ENCODE assay signal across 21 mouse cellular contexts in genomic region chr14:35044918-35045698, GRCm38 (mm10).
DNase-seq lines count a peak whose midpoint lies in the region; ATAC-seq lines count a peak whose summit lies in the region.
"Had no signal": no experiment of that assay in that cellular context is flagged by ENCODE, and none has a peak within 500 bp of the region (broad histone marks: within the 10 kb centered on the region; RNA-seq: fewer than 3 reads in every experiment).

No protein-coding gene starts in this region.

- H3K4me2 ChIP-seq in neural tube, embryonic 15.5 days, result no peak overlapping the region
- H3K4me2 ChIP-seq: embryonic facial prominence, embryonic 15.5 days; heart, embryonic 11.5 days; hindbrain, embryonic 15.5 days; limb, embryonic 15.5 days had no signal

- intact Hi-C loops in left cerebral cortex, postnatal 36 days (cut with DNase I), result no loop called here
- intact Hi-C loops in left cerebral cortex, postnatal 10 days (cut with DNase I), result no loop called here

- WGBS in neural tube, embryonic 15.5 days, result 79% methylated on average over 10 of the region's 10 CpGs

- H3K4me1 ChIP-seq in neural tube, embryonic 15.5 days, result no peaks in the 10 kb centered on the region
- H3K4me1 ChIP-seq: embryonic facial prominence, embryonic 15.5 days; hindbrain, embryonic 15.5 days; limb, embryonic 15.5 days; midbrain, embryonic 10.5 days had no signal

- H3K27me3 ChIP-seq in neural tube, embryonic 15.5 days (replicated peaks), result no peaks in the 10 kb centered on the region
- H3K27me3 ChIP-seq: embryonic facial prominence, embryonic 15.5 days; hindbrain, embryonic 15.5 days; limb, embryonic 15.5 days had no signal

- H3K9ac ChIP-seq in neural tube, embryonic 15.5 days (replicated peaks), result no peak overlapping the region
- H3K9ac ChIP-seq: embryonic facial prominence, embryonic 15.5 days; hindbrain, embryonic 15.5 days; limb, embryonic 15.5 days had no signal

- no peaks in the 10 kb centered on the region for H3K9me3 ChIP-seq in neural tube, embryonic 15.5 days (replicated peaks)
- H3K9me3 ChIP-seq: embryonic facial prominence, embryonic 15.5 days; hindbrain, embryonic 15.5 days; limb, embryonic 15.5 days; midbrain, embryonic 10.5 days had no signal

- peak; percentile 84 to 88 for DNase-seq in cerebellum, postnatal 10 days
- no peak for DNase-seq in cerebellum, adult 18-20 months
- DNase-seq in frontal cortex, postnatal 36 days (ENCODE audit: low spot score in 2 of 2), result peak; percentile 26 to 44
- DNase-seq in frontal cortex, postnatal 14 days (ENCODE audit: low spot score in 2 of 2), result no peak
- DNase-seq in left cerebral cortex, postnatal 36 days (ENCODE audit: low spot score in 2 of 2), result peak; percentile 21 to 27
- no peak for DNase-seq in left cerebral cortex, postnatal 10 days (ENCODE audit: extremely low spot score in 1 of 2, low spot score in 2 of 2)
- no peak for DNase-seq in ovary, postnatal 36 days (ENCODE audit: low spot score)
- DNase-seq: cerebellum, adult 8-10 months; embryo, embryonic 11 days; heart, postnatal 14 days; kidney, adult 18-20 months; kidney, postnatal 14 days; lung, postnatal 14 days; retina, postnatal 1 day; thymus, postnatal 4 days had no signal

- H3K36me3 ChIP-seq in neural tube, embryonic 15.5 days, result no peaks in the 10 kb centered on the region
- H3K36me3 ChIP-seq: embryonic facial prominence, embryonic 15.5 days; hindbrain, embryonic 15.5 days; limb, embryonic 15.5 days; midbrain, embryonic 10.5 days had no signal

- H3K4me3 ChIP-seq in neural tube, embryonic 15.5 days (replicated peaks), result no peak overlapping the region
- H3K4me3 ChIP-seq: embryonic facial prominence, embryonic 15.5 days; hindbrain, embryonic 15.5 days; limb, embryonic 15.5 days; midbrain, embryonic 10.5 days had no signal

- peak; percentile 42 for ATAC-seq in neural tube, embryonic 15.5 days (ENCODE audit: low FRiP score)

- H3K27ac ChIP-seq in neural tube, embryonic 15.5 days (replicated peaks), result no peak overlapping the region
- H3K27ac ChIP-seq: embryonic facial prominence, embryonic 15.5 days; hindbrain, embryonic 15.5 days; limb, embryonic 15.5 days; midbrain, embryonic 10.5 days had no signal

Comparison
In these comparisons a context has a peak if more than half of its experiments do, and no peak if none do; other contexts are left out.
1. DNase-seq: peak in cerebellum, postnatal 10 days (2 of 2), frontal cortex, postnatal 36 days (2 of 2) and left cerebral cortex, postnatal 36 days (2 of 2); none in cerebellum, adult 18-20 months (0 of 2), frontal cortex, postnatal 14 days (0 of 2), left cerebral cortex, postnatal 10 days (0 of 2) and ovary, postnatal 36 days (single experiment).